Mouse (Mus musculus): ENCODE measurements at regions not wholly inside any gene's neighbourhood (a gene's known extent, or its start where the extent isn't known, plus 50 kb on each side); places are given as distances from the start of the nearest gene placed in this dataset.

GRCm38 (mm10) chr3:83537711-83538110, 228.4 kb upstream of the Sfrp2 start:
- H3K4me3 ChIP-seq (replicated peaks; ENCODE audit: low read length) = no peak overlapping the region
- H3K4me1 ChIP-seq (replicated peaks; ENCODE audit: low read depth, low read length) = no peaks in the 10 kb centered on the region
- H3K36me3 ChIP-seq (ENCODE audit: insufficient read depth, low read length) = no peaks in the 10 kb centered on the region
- peaks cover 3% of the 10 kb centered on the region; the same call in 1 of the 2 replicates for H3K27me3 ChIP-seq (ENCODE audit: insufficient read depth, low read length)
- no peaks in the 10 kb centered on the region for H3K9me3 ChIP-seq (ENCODE audit: low read length)
- no peak for TF ChIP-seq POU5F1 (IDR thresholded peaks at IDR 0.05; ENCODE audit: borderline replicate concordance, low read length)
- no peak for TF ChIP-seq CTCF (conservative IDR thresholded peaks at IDR 0.05; ENCODE audit: low read length)
- TF ChIP-seq NANOG (IDR thresholded peaks at IDR 0.05; ENCODE audit: borderline replicate concordance, low read length) = no peak

GRCm38 (mm10) chr3:83538898-83539297, 227.2 kb upstream of the Sfrp2 start:
- no peak for TF ChIP-seq CTCF (conservative IDR thresholded peaks at IDR 0.05; ENCODE audit: low read length)
- H3K4me3 ChIP-seq (replicated peaks; ENCODE audit: low read length) = no peak overlapping the region
- no peaks in the 10 kb centered on the region for H3K4me1 ChIP-seq (replicated peaks; ENCODE audit: low read depth, low read length)

GRCm38 (mm10) chr3:83540997-83541932, 224.9 kb upstream of the Sfrp2 start:
- Histone ChIP-seq H3K36me3 (ENCODE audit: insufficient read depth, low read length) (no peaks in the 10 kb centered on the region), H3K4me1 (replicated peaks; ENCODE audit: low read depth, low read length) (no peaks in the 10 kb centered on the region), H3K9me3 (ENCODE audit: low read length) (no peaks in the 10 kb centered on the region), H3K4me3 (replicated peaks; ENCODE audit: low read length) (no peak overlapping the region), H3K27me3 (ENCODE audit: insufficient read depth, low read length) (peaks cover 3% of the 10 kb centered on the region; the same call in 1 of the 2 replicates)
- TF ChIP-seq NANOG (IDR thresholded peaks at IDR 0.05; ENCODE audit: borderline replicate concordance, low read length) (no peak), CTCF (conservative IDR thresholded peaks at IDR 0.05; ENCODE audit: low read length) (no peak), POU5F1 (IDR thresholded peaks at IDR 0.05; ENCODE audit: borderline replicate concordance, low read length) (no peak)

More at GRCm38 (mm10) chr3:83538898-83539297, 227.2 kb upstream of the Sfrp2 start:
- no peaks in the 10 kb centered on the region for H3K36me3 ChIP-seq (ENCODE audit: insufficient read depth, low read length)
- H3K9me3 ChIP-seq (ENCODE audit: low read length) = no peaks in the 10 kb centered on the region
- H3K27me3 ChIP-seq (ENCODE audit: insufficient read depth, low read length) = peaks cover 3% of the 10 kb centered on the region; the same call in 1 of the 2 replicates

GRCm38 (mm10) chr3:83552516-83553139, 213.5 kb upstream of the Sfrp2 start:
- TF ChIP-seq POU5F1 (IDR thresholded peaks at IDR 0.05; ENCODE audit: borderline replicate concordance, low read length) (no peak), CTCF (conservative IDR thresholded peaks at IDR 0.05; ENCODE audit: low read length) (no peak), NANOG (IDR thresholded peaks at IDR 0.05; ENCODE audit: borderline replicate concordance, low read length) (no peak)
- Histone ChIP-seq H3K4me1 (replicated peaks; ENCODE audit: low read depth, low read length) (no peaks in the 10 kb centered on the region), H3K36me3 (ENCODE audit: insufficient read depth, low read length) (no peaks in the 10 kb centered on the region), H3K27me3 (ENCODE audit: insufficient read depth, low read length) (0 out of 2 replicates have a peak, but pooled peaks cover 4% of the 10 kb centered on the region), H3K4me3 (replicated peaks; ENCODE audit: low read length) (no peak overlapping the region), H3K9me3 (ENCODE audit: low read length) (no peaks in the 10 kb centered on the region)

- H3K9me3 ChIP-seq (ENCODE audit: low read length) = no peaks in the 10 kb centered on the region
- H3K36me3 ChIP-seq (ENCODE audit: insufficient read depth, low read length) = no peaks in the 10 kb centered on the region
- 0 out of 2 replicates have a peak, but pooled peaks cover 4% of the 10 kb centered on the region for H3K27me3 ChIP-seq (ENCODE audit: insufficient read depth, low read length)
- no peak overlapping the region for H3K4me3 ChIP-seq (replicated peaks; ENCODE audit: low read length)
- TF ChIP-seq CTCF (conservative IDR thresholded peaks at IDR 0.05; ENCODE audit: low read length) (no peak), NANOG (IDR thresholded peaks at IDR 0.05; ENCODE audit: borderline replicate concordance, low read length) (no peak), POU5F1 (IDR thresholded peaks at IDR 0.05; ENCODE audit: borderline replicate concordance, low read length) (no peak)
- H3K4me1 ChIP-seq (replicated peaks; ENCODE audit: low read depth, low read length) = no peaks in the 10 kb centered on the region
Observed at GRCm38 (mm10) chr3:83553858-83554257, 212.3 kb upstream of the Sfrp2 start.

GRCm38 (mm10) chr3:83556788-83557515, 209.2 kb upstream of the Sfrp2 start:
- H3K9me3 ChIP-seq (ENCODE audit: low read length) = no peaks in the 10 kb centered on the region
- no peak overlapping the region for H3K4me3 ChIP-seq (replicated peaks; ENCODE audit: low read length)
- no peaks in the 10 kb centered on the region for H3K36me3 ChIP-seq (ENCODE audit: insufficient read depth, low read length)
- no peak for TF ChIP-seq CTCF (conservative IDR thresholded peaks at IDR 0.05; ENCODE audit: low read length)
- no peak for TF ChIP-seq POU5F1 (IDR thresholded peaks at IDR 0.05; ENCODE audit: borderline replicate concordance, low read length)
- no peak for TF ChIP-seq NANOG (IDR thresholded peaks at IDR 0.05; ENCODE audit: borderline replicate concordance, low read length)
- 0 out of 2 replicates have a peak, but pooled peaks cover 4% of the 10 kb centered on the region for H3K27me3 ChIP-seq (ENCODE audit: insufficient read depth, low read length)
- no peaks in the 10 kb centered on the region for H3K4me1 ChIP-seq (replicated peaks; ENCODE audit: low read depth, low read length)

GRCm38 (mm10) chr3:83562026-83562425, 204.1 kb upstream of the Sfrp2 start:
- no peaks in the 10 kb centered on the region for H3K27me3 ChIP-seq (ENCODE audit: insufficient read depth, low read length)
- TF ChIP-seq CTCF (conservative IDR thresholded peaks at IDR 0.05; ENCODE audit: low read length) (no peak), POU5F1 (IDR thresholded peaks at IDR 0.05; ENCODE audit: borderline replicate concordance, low read length) (no peak), NANOG (IDR thresholded peaks at IDR 0.05; ENCODE audit: borderline replicate concordance, low read length) (no peak)
- no peaks in the 10 kb centered on the region for H3K4me1 ChIP-seq (replicated peaks; ENCODE audit: low read depth, low read length)
- no peaks in the 10 kb centered on the region for H3K9me3 ChIP-seq (ENCODE audit: low read length)
- no peak overlapping the region for H3K4me3 ChIP-seq (replicated peaks; ENCODE audit: low read length)
- no peaks in the 10 kb centered on the region for H3K36me3 ChIP-seq (ENCODE audit: insufficient read depth, low read length)

GRCm38 (mm10) chr3:83575526-83575925, 190.6 kb upstream of the Sfrp2 start:
- H3K36me3 ChIP-seq (ENCODE audit: insufficient read depth, low read length) = no peaks in the 10 kb centered on the region
- H3K4me3 ChIP-seq (replicated peaks; ENCODE audit: low read length) = no peak overlapping the region
- peaks cover 12% of the 10 kb centered on the region; the same call in 1 of the 2 replicates for H3K4me1 ChIP-seq (replicated peaks; ENCODE audit: low read depth, low read length)
- H3K27me3 ChIP-seq (ENCODE audit: insufficient read depth, low read length) = no peaks in the 10 kb centered on the region
- no peaks in the 10 kb centered on the region for H3K9me3 ChIP-seq (ENCODE audit: low read length)
- no peak for TF ChIP-seq CTCF (conservative IDR thresholded peaks at IDR 0.05; ENCODE audit: low read length)
- no peak for TF ChIP-seq POU5F1 (IDR thresholded peaks at IDR 0.05; ENCODE audit: borderline replicate concordance, low read length)
- no peak for TF ChIP-seq NANOG (IDR thresholded peaks at IDR 0.05; ENCODE audit: borderline replicate concordance, low read length)

All from E14TG2a.4 (cell line).